Mouse (Mus musculus) cortical plate, adult 2 months (tissue): ENCODE measurements around the gene Trp53rkb. TPM values are rescaled to one million over a fixed set of nuclear protein-coding genes. Genes with fewer than 3 reads are reported as not detected.
"Not testable (repeated sequence)": the region's sequence is repeated elsewhere in the genome, so short reads cannot be mapped to it uniquely, and the experiment has no call there.

Source experiments
- H3K27ac ChIP-seq: fragments of 200-500 bp; 2 replicates; pipeline ENCODE4 v1.5.1; 2012; ENCODE audit warnings: low read length, control low read depth, inconsistent platforms; ENCODE audit not compliant: insufficient read depth
- H3K4me1 ChIP-seq: fragments of 200-500 bp; 2 replicates; pipeline ENCODE4 v1.6.1; 2011; ENCODE audit warnings: low read length; ENCODE audit not compliant: control insufficient read depth, insufficient read depth
- H3K4me3 ChIP-seq: fragments of 200-500 bp; 2 replicates; pipeline ENCODE4 v1.5.1; 2011; ENCODE audit warnings: mild to moderate bottlenecking, low read length, control low read depth; ENCODE audit not compliant: insufficient read depth
- CTCF ChIP-seq: fragments of 200-500 bp; IDR thresholded peaks from 2 replicates; pipeline ENCODE4 v1.5.1; 2011; ENCODE audit warnings: mild to moderate bottlenecking, control low read depth, low read length; ENCODE audit not compliant: insufficient read depth; ENCODE audit errors: extremely low read depth
- POLR2A ChIP-seq: fragments of 200-500 bp; IDR thresholded peaks from 2 replicates; pipeline ENCODE4 v1.6.1; 2011; ENCODE audit warnings: mild to moderate bottlenecking, low read length, control low read depth; ENCODE audit not compliant: insufficient read depth; ENCODE audit errors: extremely low read depth
- polyA plus RNA-seq: library from polyadenylated mRNA; depleted of rRNA; stranded (reverse); fragments of >200 nt; gene quantifications from 2 replicates; pipeline ENCODE4 v1.2.3, GENCODE M21; 2012; rRNA removed

The Trp53rkb gene
- 6.9 and 8.6 TPM in 2 replicates for polyA plus RNA-seq

GRCm38 (mm10) chr2:166792355-166792754 lies at the start of gene Trp53rkb:
Gene Trp53rkb, plus strand, starts transcription at chr2:166792531.
- Histone ChIP-seq H3K4me3 (peak within 1 kb of the TSS; percentile 35), H3K4me1 (peaks cover 3% of the 10 kb centered on the region; the same call in 1 of the 2 replicates), H3K27ac (peak within 1 kb of the TSS; percentile 40)
- TF ChIP-seq CTCF, result no peak
- TF ChIP-seq POLR2A, result no peak

- Histone ChIP-seq H3K4me3 (no peak overlapping the region), H3K4me1 (no peaks in the 10 kb centered on the region), H3K27ac (no peak overlapping the region)
- TF ChIP-seq POLR2A, result no peak
These were observed 48.8 kb upstream of the Trp53rkb start for GRCm38 (mm10) chr2:166743504-166743903.

- no peak for TF ChIP-seq POLR2A
- TF ChIP-seq CTCF, result no peak
- Histone ChIP-seq H3K4me3 (no peak overlapping the region), H3K4me1 (no peaks in the 10 kb centered on the region), H3K27ac (no peak overlapping the region)
These were observed 47.9 kb upstream of the Trp53rkb start for GRCm38 (mm10) chr2:166744433-166744832.

- TF ChIP-seq CTCF (no peak), POLR2A (no peak)
- no peak overlapping the region for H3K4me3 ChIP-seq
- no peaks in the 10 kb centered on the region for H3K4me1 ChIP-seq
- no peak overlapping the region for H3K27ac ChIP-seq
These were observed 46.5 kb upstream of the Trp53rkb start for GRCm38 (mm10) chr2:166745849-166746248.

- not testable (repeated sequence) for H3K4me3 ChIP-seq, H3K4me1 ChIP-seq, H3K27ac ChIP-seq
These were observed 45.9 kb upstream of the Trp53rkb start for GRCm38 (mm10) chr2:166746261-166746913.

GRCm38 (mm10) chr2:166750620-166751191 lies 41.6 kb upstream of the Trp53rkb start:
- Histone ChIP-seq H3K4me3 (no peak overlapping the region), H3K4me1 (no peaks in the 10 kb centered on the region), H3K27ac (no peak overlapping the region)
- no peak for TF ChIP-seq CTCF

GRCm38 (mm10) chr2:166754194-166754593 lies 38.1 kb upstream of the Trp53rkb start:
- no peak overlapping the region for H3K27ac ChIP-seq
- TF ChIP-seq POLR2A (no peak), CTCF (no peak)
- no peak overlapping the region for H3K4me3 ChIP-seq
- H3K4me1 ChIP-seq, result no peaks in the 10 kb centered on the region

- H3K4me3 ChIP-seq, result no peak overlapping the region
- H3K27ac ChIP-seq, result no peak overlapping the region
- TF ChIP-seq CTCF, result no peak
- no peak for TF ChIP-seq POLR2A
- H3K4me1 ChIP-seq, result no peaks in the 10 kb centered on the region
These were observed 37.6 kb upstream of the Trp53rkb start for GRCm38 (mm10) chr2:166754760-166755159.

- H3K4me1 ChIP-seq, result no peaks in the 10 kb centered on the region
- no peak for TF ChIP-seq POLR2A
- TF ChIP-seq CTCF, result no peak
- no peak overlapping the region for H3K4me3 ChIP-seq
- H3K27ac ChIP-seq, result no peak overlapping the region
These were observed 34.4 kb upstream of the Trp53rkb start for GRCm38 (mm10) chr2:166757969-166758368.

- H3K4me1 ChIP-seq, result no peaks in the 10 kb centered on the region
- TF ChIP-seq POLR2A, result no peak
- no peak for TF ChIP-seq CTCF
- no peak overlapping the region for H3K4me3 ChIP-seq
- no peak overlapping the region for H3K27ac ChIP-seq
These were observed 28.3 kb upstream of the Trp53rkb start for GRCm38 (mm10) chr2:166764051-166764450.

- H3K4me1 ChIP-seq, result no peaks in the 10 kb centered on the region
- TF ChIP-seq POLR2A, result no peak
- TF ChIP-seq CTCF, result no peak
- no peak overlapping the region for H3K27ac ChIP-seq
- H3K4me3 ChIP-seq, result no peak overlapping the region
These were observed 24.7 kb upstream of the Trp53rkb start for GRCm38 (mm10) chr2:166767591-166767990.
